Mouse (Mus musculus) lung, postnatal 0 days (tissue): ENCODE measurements at regions not wholly inside any gene's neighbourhood (a gene's known extent, or its start where the extent isn't known, plus 50 kb on each side); places are given as distances from the start of the nearest gene placed in this dataset.
A peak's percentile ranks its signal among the peaks of the same experiment; 100 is the strongest.

Experiments
- ATAC-seq: fragments of 200-750 bp; cut with Nextera tagmentation; 2 replicates; pipeline ENCODE4 v1.8.0; 2017; ENCODE audit warnings: moderate library complexity
- DNase-seq: peaks from one replicate; pipeline ENCODE4 v3.0.0-alpha.2; 2016; ENCODE audit warnings: low spot score
- H3K27ac ChIP-seq: fragments of 300-500 bp; sonication (generic); 2 replicates; pipeline ENCODE4 v1.5.1; 2014; ENCODE audit warnings: antibody characterized with exemption, mild to moderate bottlenecking, low read length, mixed read lengths
- H3K27me3 ChIP-seq: fragments of 300-500 bp; sonication (generic); replicated peaks from 2 replicates; pipeline ENCODE4 v1.6.1; 2014; ENCODE audit warnings: low read length, mixed read lengths; ENCODE audit not compliant: insufficient read depth
- H3K36me3 ChIP-seq: fragments of 300-500 bp; sonication (generic); 2 replicates; pipeline ENCODE4 v1.6.1; 2014; ENCODE audit warnings: low read length, mixed read lengths; ENCODE audit not compliant: insufficient read depth
- H3K4me1 ChIP-seq: fragments of 300-500 bp; sonication (generic); 2 replicates; pipeline ENCODE4 v1.6.1; 2014; ENCODE audit warnings: antibody characterized with exemption, low read depth, low read length, mixed read lengths; ENCODE audit not compliant: insufficient read depth
- H3K4me2 ChIP-seq: fragments of 300-500 bp; sonication (generic); replicated peaks from 2 replicates; pipeline ENCODE4 v1.6.1; 2014; ENCODE audit warnings: low read depth, mild to moderate bottlenecking, low read length, moderate library complexity, mixed read lengths
- H3K4me3 ChIP-seq: fragments of 300-500 bp; sonication (generic); 2 replicates; pipeline ENCODE4 v1.5.1; 2014; ENCODE audit warnings: low read depth, low read length
- H3K9ac ChIP-seq: fragments of 300-500 bp; sonication (generic); replicated peaks from 2 replicates; pipeline ENCODE4 v1.6.1; 2014; ENCODE audit warnings: low read depth, mild to moderate bottlenecking
- H3K9me3 ChIP-seq: fragments of 300-500 bp; sonication (generic); 2 replicates; pipeline ENCODE4 v1.6.1; 2016; ENCODE audit warnings: low read length, mixed read lengths
- CTCF ChIP-seq: IDR thresholded peaks from 2 replicates; pipeline ENCODE4 v1.5.1; 2016; ENCODE audit warnings: antibody characterized with exemption, mild to moderate bottlenecking
- EP300 ChIP-seq: IDR thresholded peaks from 2 replicates; pipeline ENCODE4 v1.6.1; 2016; ENCODE audit warnings: antibody characterized with exemption, mild to moderate bottlenecking, control low read depth
- WGBS: fragments of 180-500 bp; shearing (Covaris S2); extraction: QIAGEN DNeasy Blood & Tissue Kit; methylation state at CpG from one replicate; pipeline ENCODE4 v1.1.7; 2014; 5-methylcytosine and 5-hydroxymethylcytosine counted together

- Histone ChIP-seq H3K36me3 (no peaks in the 10 kb centered on the region), H3K4me3 (no peak overlapping the region), H3K9ac (no peak overlapping the region), H3K27ac (peak overlapping the region; percentile 64), H3K9me3 (no peaks in the 10 kb centered on the region), H3K4me1 (no peaks in the 10 kb centered on the region), H3K4me2 (no peak overlapping the region), H3K27me3 (no peaks in the 10 kb centered on the region)
- ATAC-seq (peak; percentile 58; the same call in 1 of the 2 replicates), DNase-seq (peak; percentile 10)
- 62% methylated on average over 1 of the region's 1 CpGs for WGBS
- no peak for TF ChIP-seq EP300
- TF ChIP-seq CTCF = no peak
Observed at GRCm38 (mm10) chr5:28562917-28563316, 95.9 kb upstream of the Shh start.

DNA sequence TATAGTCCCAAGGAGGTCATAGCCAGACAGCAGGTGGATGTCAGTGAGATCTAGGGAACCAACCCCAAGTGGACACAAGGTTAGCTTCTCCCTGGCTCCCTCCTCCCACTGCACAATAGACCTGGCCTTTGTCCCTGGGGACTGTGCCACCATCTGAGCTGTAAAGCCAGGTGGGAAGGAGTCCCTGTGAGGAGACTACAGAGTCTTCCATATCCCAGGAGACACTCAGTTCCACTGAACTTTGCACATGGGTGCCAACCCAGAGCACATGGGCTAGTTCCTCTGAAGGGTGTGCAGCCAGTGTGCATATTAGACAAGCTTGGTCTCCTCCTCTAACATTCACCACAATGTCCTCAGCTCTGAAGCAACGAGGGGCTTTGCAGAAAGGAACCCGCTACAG is 86.5 kb upstream of the Shh start:
- Histone ChIP-seq H3K9me3 (no peaks in the 10 kb centered on the region), H3K27me3 (no peaks in the 10 kb centered on the region), H3K36me3 (no peaks in the 10 kb centered on the region), H3K4me3 (no peak overlapping the region), H3K4me1 (no peaks in the 10 kb centered on the region), H3K4me2 (no peak overlapping the region), H3K9ac (no peak overlapping the region), H3K27ac (no peak overlapping the region)
- ATAC-seq (no peak), DNase-seq (no peak)
- TF ChIP-seq EP300 = no peak
- TF ChIP-seq CTCF = no peak
- whole genome bisulfite sequencing = 71% methylated on average over 2 of the region's 2 CpGs

DNA sequence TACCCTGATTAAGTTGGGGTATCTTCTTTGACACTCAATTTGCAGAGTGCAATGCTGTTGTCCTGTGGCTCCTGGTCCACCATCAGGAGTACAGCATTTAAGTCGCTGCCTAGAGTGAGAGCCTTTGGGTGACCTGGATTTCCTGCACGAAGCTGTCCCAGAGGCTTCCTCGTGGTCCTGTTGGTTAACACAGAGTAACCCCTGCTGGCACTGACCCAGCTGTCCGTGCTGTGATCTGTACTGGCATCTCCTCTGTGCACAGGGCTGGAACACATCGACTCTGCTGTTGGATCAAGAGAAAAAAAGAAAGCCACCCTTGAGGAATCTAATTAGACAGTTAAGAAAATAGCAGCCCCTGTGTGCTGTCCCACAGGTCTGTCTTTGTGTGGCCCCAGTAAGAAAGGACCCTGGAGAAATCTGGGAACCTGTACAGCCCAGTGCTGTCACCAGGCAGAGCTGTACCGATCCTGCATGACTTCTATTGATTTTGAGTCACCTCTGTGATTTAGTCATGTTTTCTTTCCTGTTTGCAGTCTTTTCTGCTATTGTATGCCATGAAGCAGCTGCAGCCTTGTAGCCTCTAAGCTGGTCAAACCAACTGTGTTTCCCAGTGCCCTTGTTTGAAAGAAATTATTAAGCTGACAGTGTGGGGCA is 63.3 kb upstream of the Shh start:
- no peaks in the 10 kb centered on the region for H3K9me3 ChIP-seq
- no peak overlapping the region for H3K27ac ChIP-seq
- no peaks in the 10 kb centered on the region for H3K36me3 ChIP-seq
- 40% methylated on average over 6 of the region's 6 CpGs for WGBS
- no peak for TF ChIP-seq EP300
- TF ChIP-seq CTCF = no peak
- no peak overlapping the region for H3K4me3 ChIP-seq
- DNase-seq = no peak
- H3K4me1 ChIP-seq = no peaks in the 10 kb centered on the region
- ATAC-seq = no peak
- H3K9ac ChIP-seq = no peak overlapping the region
- no peaks in the 10 kb centered on the region for H3K27me3 ChIP-seq
- no peak overlapping the region for H3K4me2 ChIP-seq

- Histone ChIP-seq H3K27me3 (no peaks in the 10 kb centered on the region), H3K36me3 (no peaks in the 10 kb centered on the region), H3K4me1 (no peaks in the 10 kb centered on the region; the same call in 1 of the 2 replicates), H3K4me3 (no peak overlapping the region), H3K27ac (no peak overlapping the region), H3K9me3 (no peaks in the 10 kb centered on the region), H3K9ac (no peak overlapping the region), H3K4me2 (no peak overlapping the region)
- no peak for ATAC-seq
- TF ChIP-seq CTCF (no peak), EP300 (no peak)
- DNase-seq = no peak
- WGBS = 74% methylated on average over 3 of the region's 3 CpGs
Observed at GRCm38 (mm10) chr5:28526435-28526834, 59.4 kb upstream of the Shh start.

DNA sequence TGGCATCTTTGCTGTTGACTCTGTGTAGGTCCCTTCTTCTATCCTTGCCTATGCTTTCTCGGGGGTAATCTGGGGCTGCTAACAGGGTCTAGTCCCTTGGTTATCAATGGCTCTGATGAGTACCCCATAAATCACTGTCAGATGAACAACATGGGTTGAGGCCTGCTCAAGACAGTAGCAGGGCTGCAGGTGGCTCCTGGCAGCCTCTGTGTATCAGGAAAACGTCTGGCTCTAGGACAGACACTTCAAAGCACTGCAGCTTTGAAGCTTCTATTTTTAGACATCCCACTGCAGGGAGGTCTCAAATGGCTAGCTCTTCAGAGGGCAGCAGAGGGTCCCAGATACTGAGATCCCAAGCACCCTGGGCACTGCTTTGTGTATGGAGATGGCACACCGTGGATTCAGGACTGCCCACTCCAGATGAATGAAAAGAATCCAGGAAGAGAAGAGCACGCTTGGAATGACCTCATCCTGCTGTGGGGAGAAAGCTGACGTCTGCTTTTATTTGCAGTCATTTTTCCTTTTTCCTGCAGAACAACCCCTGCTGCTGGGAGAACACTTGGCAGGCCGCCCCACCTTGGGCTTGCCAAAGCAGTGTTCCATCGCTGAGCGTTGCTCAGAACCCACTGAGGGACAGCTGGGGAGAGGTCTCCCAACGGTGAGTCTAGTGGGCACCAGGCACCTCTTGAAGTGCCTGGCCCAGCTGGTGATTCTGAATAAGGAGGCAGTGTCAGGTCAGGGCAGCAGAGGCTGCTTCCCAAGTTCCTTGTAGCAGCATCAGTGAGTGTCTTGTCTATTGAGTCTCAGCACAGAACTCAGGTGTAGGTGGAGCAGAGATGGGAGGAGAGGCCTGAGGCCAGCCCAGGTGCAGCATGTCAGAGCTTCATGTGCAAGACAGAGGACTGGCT is 54.0 kb upstream of the Shh start:
- ATAC-seq = peak; percentile 37
- TF ChIP-seq CTCF (no peak), EP300 (no peak)
- peak; percentile 66 for DNase-seq
- Histone ChIP-seq H3K9me3 (no peaks in the 10 kb centered on the region), H3K27ac (no peak overlapping the region), H3K4me2 (no peak overlapping the region), H3K4me1 (no peaks in the 10 kb centered on the region; the same call in 1 of the 2 replicates), H3K4me3 (no peak overlapping the region), H3K36me3 (no peaks in the 10 kb centered on the region), H3K9ac (no peak overlapping the region), H3K27me3 (no peaks in the 10 kb centered on the region)
- 10% methylated on average over 9 of the region's 9 CpGs for WGBS

- H3K4me2 ChIP-seq = no peak overlapping the region
- H3K27me3 ChIP-seq = no peaks in the 10 kb centered on the region
- no peak overlapping the region for H3K4me3 ChIP-seq
- DNase-seq = peak; percentile 48
- TF ChIP-seq CTCF = peak; percentile 41
- TF ChIP-seq EP300 = no peak
- H3K4me1 ChIP-seq = no peaks in the 10 kb centered on the region; the same call in 1 of the 2 replicates
- H3K9me3 ChIP-seq = no peaks in the 10 kb centered on the region
- no peaks in the 10 kb centered on the region for H3K36me3 ChIP-seq
- H3K27ac ChIP-seq = no peak overlapping the region
- peak; percentile 56 for ATAC-seq
- 73% methylated on average over 3 of the region's 3 CpGs for WGBS
- H3K9ac ChIP-seq = no peak overlapping the region
Observed at GRCm38 (mm10) chr5:28519059-28519543, 52.0 kb upstream of the Shh start.
